Mouse (Mus musculus) testis, adult 2 months (tissue): ENCODE measurements around the gene Ugt1a8. TPM values are rescaled to one million over a fixed set of nuclear protein-coding genes. Genes with fewer than 3 reads are reported as not detected.
"Not testable (repeated sequence)": the region's sequence is repeated elsewhere in the genome, so short reads cannot be mapped to it uniquely, and the experiment has no call there.

Source experiments
- H3K27ac ChIP-seq: fragments of 200-500 bp; 2 replicates; pipeline ENCODE4 v1.5.1; 2012; ENCODE audit warnings: low read depth, low read length; ENCODE audit not compliant: control insufficient read depth, insufficient read depth
- H3K27me3 ChIP-seq: fragments of 200-500 bp; 2 replicates; pipeline ENCODE4 v1.6.1; 2012; ENCODE audit warnings: mild to moderate bottlenecking, low read length, moderate library complexity; ENCODE audit not compliant: control insufficient read depth, insufficient read depth
- H3K36me3 ChIP-seq: fragments of 200-500 bp; 2 replicates; pipeline ENCODE4 v1.6.1; 2012; ENCODE audit warnings: mild to moderate bottlenecking, low read length; ENCODE audit not compliant: control insufficient read depth, insufficient read depth
- H3K4me1 ChIP-seq: fragments of 200-500 bp; 2 replicates; pipeline ENCODE4 v1.6.1; 2012; ENCODE audit warnings: low read length; ENCODE audit not compliant: control insufficient read depth, insufficient read depth
- H3K4me3 ChIP-seq: fragments of 200-500 bp; 2 replicates; pipeline ENCODE4 v1.5.1; 2012; ENCODE audit warnings: low read depth, mild to moderate bottlenecking, low read length, moderate library complexity, mixed read lengths; ENCODE audit not compliant: control insufficient read depth
- CTCF ChIP-seq: fragments of 200-500 bp; IDR thresholded peaks from 2 replicates; pipeline ENCODE4 v1.5.1; 2012; ENCODE audit warnings: low read depth, mild to moderate bottlenecking, inconsistent platforms, low read length, moderate library complexity; ENCODE audit not compliant: control insufficient read depth, insufficient read depth, insufficient replicate concordance
- POLR2A ChIP-seq: fragments of 200-500 bp; IDR thresholded peaks from 2 replicates; pipeline ENCODE4 v1.6.1; 2012; ENCODE audit warnings: low read depth, mild to moderate bottlenecking, inconsistent platforms, low read length, moderate library complexity; ENCODE audit not compliant: control insufficient read depth
- polyA plus RNA-seq: library from polyadenylated mRNA; depleted of rRNA; stranded (reverse); fragments of >200 nt; gene quantifications from 2 replicates; pipeline ENCODE4 v1.2.3, GENCODE M21; 2012

Ugt1a8 gene
- polyA plus RNA-seq, 1 experiment = not detected

DNA sequence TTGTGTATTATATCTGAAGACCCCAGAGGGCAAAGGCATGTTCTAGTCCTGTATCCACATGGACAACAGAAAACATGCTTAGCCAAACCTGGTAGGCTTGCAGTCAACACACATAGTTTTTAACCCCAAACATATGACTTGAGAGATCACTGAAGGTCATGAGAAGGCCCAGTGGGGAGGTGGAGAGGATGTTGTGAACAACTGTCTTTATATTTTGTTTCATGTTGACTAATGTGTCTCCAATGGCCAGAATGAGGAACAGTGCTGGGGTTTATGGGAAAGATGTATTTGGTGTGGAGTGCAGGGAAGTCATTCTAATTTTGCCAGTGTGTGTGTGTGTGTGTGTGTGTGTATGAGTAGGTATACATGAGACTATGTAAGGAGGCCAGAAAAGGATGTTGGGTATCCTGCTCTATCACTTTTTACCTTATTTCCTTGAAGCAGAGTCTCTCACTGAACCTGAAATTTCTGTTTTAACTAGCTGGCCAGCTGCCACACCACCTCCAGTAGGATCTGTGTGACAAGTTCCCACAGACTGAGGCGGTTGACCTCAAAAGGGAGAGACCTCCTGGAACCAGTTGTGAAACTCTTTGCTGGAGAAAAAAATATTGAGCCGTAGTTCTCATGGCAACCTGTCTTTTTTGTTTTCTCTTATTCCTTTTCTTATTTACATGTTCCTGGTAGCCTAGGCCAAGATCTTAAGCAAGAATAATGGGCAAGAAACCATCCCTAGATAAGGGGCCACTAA, 136.6 kb downstream of the Ugt1a8 start:
- no peaks in the 10 kb centered on the region; the same call in 1 of the 2 replicates for H3K36me3 ChIP-seq
- peaks cover 2% of the 10 kb centered on the region; the same call in 1 of the 2 replicates for H3K4me1 ChIP-seq
- no peaks in the 10 kb centered on the region for H3K27me3 ChIP-seq
- TF ChIP-seq POLR2A (no peak), CTCF (no peak)
- no peak overlapping the region for H3K4me3 ChIP-seq
- H3K27ac ChIP-seq = no peak overlapping the region

DNA sequence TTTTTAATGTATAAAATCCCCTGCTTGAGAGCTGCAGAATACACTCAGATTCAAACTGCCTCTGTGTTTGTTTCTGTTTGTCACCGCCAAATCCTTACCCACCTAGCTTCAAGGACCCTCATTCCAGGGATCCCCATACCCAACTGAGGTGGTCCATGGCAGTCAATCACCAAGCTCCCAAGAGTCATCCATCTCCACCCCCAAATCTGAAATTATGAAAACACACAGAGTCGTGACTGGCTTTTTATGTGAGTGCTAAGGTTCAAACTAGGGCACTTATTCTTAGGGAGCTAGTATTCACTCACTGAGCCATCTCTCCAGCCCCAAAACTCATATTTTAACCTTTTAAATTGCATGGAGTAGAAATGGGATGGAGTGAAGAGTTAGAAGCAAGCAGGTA, 137.7 kb downstream of the Ugt1a8 start:
- H3K4me1 ChIP-seq, H3K4me3 ChIP-seq, H3K27ac ChIP-seq, H3K36me3 ChIP-seq, H3K27me3 ChIP-seq: not testable (repeated sequence)

DNA sequence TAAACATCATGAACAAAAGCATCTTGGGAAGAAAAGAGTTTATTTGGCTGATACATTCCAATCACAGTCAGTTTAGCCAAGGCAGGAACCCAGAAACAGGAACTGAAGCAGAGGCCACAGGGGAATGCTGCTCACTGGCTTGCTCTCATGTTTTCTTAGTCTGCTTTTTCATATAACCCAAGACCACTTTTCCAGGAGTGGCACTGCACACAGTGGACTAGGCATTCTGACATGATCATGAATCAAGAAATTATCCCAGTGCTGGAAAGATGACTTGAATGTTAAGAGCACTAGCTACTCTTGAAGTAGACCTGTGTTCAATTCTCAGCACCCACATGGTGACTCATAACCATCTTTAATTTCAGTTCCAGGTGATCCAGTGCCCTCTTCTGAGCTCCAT, 138.1 kb downstream of the Ugt1a8 start:
- Histone ChIP-seq H3K4me3 (peak overlapping the region; percentile 37; the same call in 1 of the 2 replicates), H3K36me3 (no peaks in the 10 kb centered on the region; the same call in 1 of the 2 replicates), H3K4me1 (peaks cover 2% of the 10 kb centered on the region; the same call in 1 of the 2 replicates), H3K27ac (no peak overlapping the region), H3K27me3 (no peaks in the 10 kb centered on the region)
- TF ChIP-seq CTCF (no peak), POLR2A (no peak)

DNA sequence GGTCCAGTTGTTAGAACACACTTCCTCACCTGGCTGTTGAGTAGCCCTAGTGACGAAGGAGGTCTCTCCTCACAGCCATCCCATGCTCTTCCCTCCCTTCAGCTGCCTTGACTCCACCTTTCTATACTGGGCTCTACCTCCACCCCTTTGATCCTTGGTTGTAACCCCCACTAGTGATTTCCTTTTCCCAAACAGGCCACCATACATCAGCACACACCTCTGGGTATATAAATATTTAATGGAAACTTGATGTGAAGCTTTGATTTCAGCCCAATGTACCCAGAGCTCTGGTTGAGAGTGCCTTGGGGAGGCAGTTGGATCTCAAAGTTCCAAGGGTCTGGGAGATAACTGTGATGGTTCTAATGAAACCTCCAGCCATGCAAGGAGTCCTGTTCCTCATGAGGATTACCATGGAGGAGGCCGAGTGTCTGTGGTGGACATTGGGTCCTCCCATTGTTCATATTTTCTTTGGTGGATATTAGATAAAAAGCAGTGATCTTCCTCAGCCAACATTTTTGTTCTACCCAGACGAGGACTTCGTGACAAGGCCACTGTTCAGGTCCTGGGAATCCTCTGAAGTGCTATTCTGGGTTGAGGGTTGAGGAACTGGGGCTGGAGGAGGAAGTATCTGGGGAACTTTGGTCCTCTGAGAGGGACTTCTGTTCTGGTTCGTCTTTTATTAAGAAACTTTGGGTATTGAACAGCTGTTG, 139.2 kb downstream of the Ugt1a8 start, which contains the start of gene Mroh2a:
Gene Mroh2a (plus strand): TSS at position 317 of the 710 bp plus-strand sequence.
- Histone ChIP-seq H3K36me3 (no peaks in the 10 kb centered on the region; the same call in 1 of the 2 replicates), H3K4me3 (peak within 1 kb of the TSS; percentile 77), H3K27me3 (no peaks in the 10 kb centered on the region), H3K4me1 (peaks cover 2% of the 10 kb centered on the region; the same call in 1 of the 2 replicates), H3K27ac (peak within 1 kb of the TSS; percentile 90)
- TF ChIP-seq CTCF (no peak), POLR2A (no peak)

- TF ChIP-seq POLR2A = no peak
- TF ChIP-seq CTCF = no peak
- Histone ChIP-seq H3K27ac (0 out of 2 replicates have a peak overlapping the region, but pooled peaks have one; percentile 0), H3K4me3 (peak overlapping the region; percentile 77), H3K4me1 (peaks cover 2% of the 10 kb centered on the region; the same call in 1 of the 2 replicates), H3K27me3 (no peaks in the 10 kb centered on the region), H3K36me3 (no peaks in the 10 kb centered on the region; the same call in 1 of the 2 replicates)
Measured at GRCm38 (mm10) chr1:88227482-88227881, 139.9 kb downstream of the Ugt1a8 start.

- Histone ChIP-seq H3K27me3 (no peaks in the 10 kb centered on the region), H3K4me3 (peak overlapping the region; percentile 77), H3K27ac (no peak overlapping the region), H3K4me1 (peaks cover 2% of the 10 kb centered on the region; the same call in 1 of the 2 replicates), H3K36me3 (no peaks in the 10 kb centered on the region; the same call in 1 of the 2 replicates)
- TF ChIP-seq POLR2A (no peak), CTCF (no peak)
Measured at GRCm38 (mm10) chr1:88228121-88228520, 140.5 kb downstream of the Ugt1a8 start.

GRCm38 (mm10) chr1:88229566-88229965, 142.0 kb downstream of the Ugt1a8 start:
- Histone ChIP-seq H3K4me1 (peaks cover 2% of the 10 kb centered on the region; the same call in 1 of the 2 replicates), H3K4me3 (no peak overlapping the region), H3K27me3 (no peaks in the 10 kb centered on the region), H3K36me3 (no peaks in the 10 kb centered on the region; the same call in 1 of the 2 replicates), H3K27ac (no peak overlapping the region)
- TF ChIP-seq POLR2A = no peak
- no peak for TF ChIP-seq CTCF
